Mouse (Mus musculus) hindbrain, embryonic 14.5 days (tissue): ENCODE measurements around the gene Dab1. TPM values are rescaled to one million over a fixed set of nuclear protein-coding genes. Genes with fewer than 3 reads are reported as not detected.

Source experiments
- ATAC-seq: fragments of 200-750 bp; cut with Nextera tagmentation; 2 replicates; pipeline ENCODE4 v1.8.0; 2017; ENCODE audit warnings: moderate number of reproducible peaks, mild to moderate bottlenecking, moderate TSS enrichment, moderate library complexity; ENCODE audit not compliant: low FRiP score
- DNase-seq: peaks from one replicate; pipeline ENCODE4 v3.0.0-alpha.2; 2015; ENCODE audit warnings: low spot score
- H3K27ac ChIP-seq: fragments of 300-500 bp; sonication (generic); 2 replicates; pipeline ENCODE4 v1.5.1; 2014; ENCODE audit warnings: mild to moderate bottlenecking, moderate library complexity
- H3K27me3 ChIP-seq: fragments of 300-500 bp; sonication (generic); 2 replicates; pipeline ENCODE4 v1.6.1; 2014; ENCODE audit warnings: mild to moderate bottlenecking, low read length, mixed read lengths; ENCODE audit not compliant: control insufficient read depth, insufficient read depth
- H3K36me3 ChIP-seq: fragments of 300-500 bp; sonication (generic); replicated peaks from 2 replicates; pipeline ENCODE4 v1.6.1; 2014; ENCODE audit not compliant: control insufficient read depth, insufficient read depth
- H3K4me1 ChIP-seq: fragments of 300-500 bp; sonication (generic); replicated peaks from 2 replicates; pipeline ENCODE4 v1.6.1; 2014; ENCODE audit warnings: antibody characterized with exemption, low read length, mixed read lengths; ENCODE audit not compliant: control insufficient read depth, insufficient read depth
- H3K4me2 ChIP-seq: fragments of 300-500 bp; sonication (generic); replicated peaks from 2 replicates; pipeline ENCODE4 v1.6.1; 2014; ENCODE audit warnings: mild to moderate bottlenecking, moderate library complexity
- H3K4me3 ChIP-seq: fragments of 300-500 bp; sonication (generic); replicated peaks from 2 replicates; pipeline ENCODE4 v1.5.1; 2014; ENCODE audit warnings: mild to moderate bottlenecking, low read length
- H3K9ac ChIP-seq: fragments of 300-500 bp; sonication (generic); 2 replicates; pipeline ENCODE4 v1.6.1; 2014
- H3K9me3 ChIP-seq: fragments of 300-500 bp; sonication (generic); 2 replicates; pipeline ENCODE4 v1.6.1; 2016; ENCODE audit warnings: low read length; ENCODE audit not compliant: control insufficient read depth
- WGBS: fragments of 180-500 bp; shearing (Covaris S2); extraction: QIAGEN DNeasy Blood & Tissue Kit; methylation state at CpG from one replicate; pipeline ENCODE4 v1.1.7; 2014; 5-methylcytosine and 5-hydroxymethylcytosine counted together
- polyA plus RNA-seq: library from polyadenylated mRNA; unstranded; fragments of >200 nt; fragmentation: Nextera tagmentation; extraction: Ambion mirVana; gene quantifications from 2 replicates; pipeline ENCODE4 v1.2.1, GENCODE M21; 2014

The Dab1 gene
- polyA plus RNA-seq, 1 experiment from 2014 or later: 62.9 TPM

DNA sequence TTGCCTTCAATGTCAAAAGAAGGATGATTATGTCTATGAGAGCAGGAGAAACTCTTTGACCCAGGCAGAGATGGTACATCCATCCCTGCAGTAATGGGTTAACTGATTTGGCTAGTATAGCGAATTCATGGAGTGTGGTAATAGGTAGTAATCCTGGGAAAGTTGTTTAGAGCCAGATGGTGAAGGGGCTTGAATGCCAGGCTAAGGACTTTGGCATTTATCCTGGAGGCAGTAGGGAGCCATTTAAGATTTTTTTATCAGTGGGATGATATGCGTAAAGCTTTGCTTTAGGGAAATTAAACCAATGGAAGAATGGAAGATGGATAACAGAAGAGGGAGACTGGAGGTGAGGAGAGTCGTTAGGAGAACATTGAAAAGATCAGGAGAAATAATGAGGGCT lies 669.2 kb downstream of the Dab1 start:
- no peak overlapping the region for H3K4me2 ChIP-seq
- WGBS: 65% methylated on average over 3 of the region's 3 CpGs
- H3K27me3 ChIP-seq: no peaks in the 10 kb centered on the region
- no peak overlapping the region for H3K9ac ChIP-seq
- H3K4me3 ChIP-seq: no peak overlapping the region
- ATAC-seq (no peak), DNase-seq (no peak)
- H3K36me3 ChIP-seq: no peaks in the 10 kb centered on the region
- no peaks in the 10 kb centered on the region for H3K9me3 ChIP-seq
- H3K4me1 ChIP-seq: no peaks in the 10 kb centered on the region
- H3K27ac ChIP-seq: no peak overlapping the region

DNA sequence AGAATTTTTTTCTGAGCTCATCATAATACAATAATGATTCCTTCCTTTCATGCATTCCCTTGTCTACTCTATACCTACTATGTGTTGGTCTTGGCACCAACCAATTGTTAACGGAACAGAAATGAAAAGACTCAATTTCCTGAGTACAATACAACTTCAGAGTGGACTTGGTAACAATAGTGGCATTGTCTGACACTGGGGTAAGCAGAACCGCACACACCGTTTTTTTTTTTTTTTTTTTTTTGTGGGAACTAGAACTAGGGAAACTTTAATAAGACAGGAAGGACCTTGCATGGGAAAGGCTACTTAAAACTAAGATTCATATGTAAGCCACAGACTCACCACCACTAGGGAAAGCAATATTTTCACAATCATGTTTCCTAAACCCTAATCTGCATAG lies 682.6 kb downstream of the Dab1 start:
- ATAC-seq (no peak), DNase-seq (no peak)
- no peak overlapping the region for H3K9ac ChIP-seq
- H3K4me1 ChIP-seq: no peaks in the 10 kb centered on the region
- H3K4me3 ChIP-seq: no peak overlapping the region
- WGBS: 55% methylated on average over 3 of the region's 3 CpGs
- H3K36me3 ChIP-seq: no peaks in the 10 kb centered on the region
- no peak overlapping the region for H3K4me2 ChIP-seq
- no peaks in the 10 kb centered on the region for H3K27me3 ChIP-seq
- H3K9me3 ChIP-seq: no peaks in the 10 kb centered on the region
- no peak overlapping the region for H3K27ac ChIP-seq

DNA sequence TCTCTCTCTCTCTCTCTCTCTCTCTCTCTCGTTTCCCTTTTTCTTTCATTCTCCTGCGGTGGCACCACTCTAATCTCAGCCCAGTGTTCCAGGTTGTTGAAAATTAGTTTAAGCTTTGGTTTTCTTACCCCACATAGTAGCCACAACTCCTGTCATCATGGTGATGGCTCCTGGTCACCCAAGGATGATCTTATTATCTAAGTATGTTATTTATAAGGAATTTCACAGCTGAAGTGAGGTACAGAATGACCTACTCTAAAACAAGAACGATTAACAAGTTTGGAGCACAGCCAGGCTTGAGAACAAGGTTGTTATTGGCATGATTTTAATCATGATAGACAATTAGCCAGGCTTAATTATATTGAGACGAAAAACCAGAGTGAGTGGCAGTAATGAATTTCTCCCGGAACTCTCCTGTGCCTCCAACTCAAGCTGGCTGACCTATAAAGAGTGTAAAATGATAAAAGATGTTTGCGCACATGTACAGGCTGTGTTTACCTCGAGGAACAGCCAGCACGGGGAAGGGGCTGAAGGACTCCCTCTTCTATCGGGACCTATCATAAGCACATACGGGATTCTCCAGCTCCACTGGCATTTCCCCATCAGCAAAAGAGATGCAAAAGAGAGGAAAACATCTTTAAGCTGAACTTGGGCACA lies 684.0 kb downstream of the Dab1 start:
- ATAC-seq (no peak), DNase-seq (peak; percentile 42)
- Histone ChIP-seq H3K9ac (no peak overlapping the region), H3K27me3 (no peaks in the 10 kb centered on the region), H3K4me2 (no peak overlapping the region), H3K4me1 (no peaks in the 10 kb centered on the region), H3K36me3 (no peaks in the 10 kb centered on the region), H3K27ac (no peak overlapping the region), H3K9me3 (no peaks in the 10 kb centered on the region), H3K4me3 (no peak overlapping the region)
- WGBS: 55% methylated on average over 10 of the region's 10 CpGs

DNA sequence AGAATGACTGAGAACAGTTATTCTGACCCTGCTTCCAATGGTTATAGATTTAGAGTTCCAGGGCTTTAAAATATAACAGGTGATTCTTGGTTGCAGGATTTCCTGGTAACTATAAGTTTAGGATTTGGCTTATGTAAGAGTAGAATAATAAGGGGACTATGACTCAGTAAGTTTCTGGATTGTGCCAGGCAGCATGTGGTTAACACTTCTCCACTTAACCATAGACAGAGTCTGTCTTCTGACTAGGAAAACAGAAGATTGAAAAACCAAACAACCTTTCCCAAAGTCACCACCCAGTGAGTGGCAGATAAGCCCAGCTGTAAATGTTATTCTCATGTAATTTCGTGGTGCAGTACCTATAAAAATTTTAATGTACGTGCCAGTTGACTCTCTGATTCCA lies 688.6 kb downstream of the Dab1 start:
- Histone ChIP-seq H3K9ac (no peak overlapping the region), H3K4me2 (no peak overlapping the region), H3K36me3 (no peaks in the 10 kb centered on the region), H3K27me3 (no peaks in the 10 kb centered on the region), H3K4me1 (no peaks in the 10 kb centered on the region), H3K27ac (no peak overlapping the region), H3K9me3 (no peaks in the 10 kb centered on the region), H3K4me3 (no peak overlapping the region)
- DNase-seq (no peak), ATAC-seq (no peak)
- 77% methylated on average over 2 of the region's 2 CpGs for WGBS

DNA sequence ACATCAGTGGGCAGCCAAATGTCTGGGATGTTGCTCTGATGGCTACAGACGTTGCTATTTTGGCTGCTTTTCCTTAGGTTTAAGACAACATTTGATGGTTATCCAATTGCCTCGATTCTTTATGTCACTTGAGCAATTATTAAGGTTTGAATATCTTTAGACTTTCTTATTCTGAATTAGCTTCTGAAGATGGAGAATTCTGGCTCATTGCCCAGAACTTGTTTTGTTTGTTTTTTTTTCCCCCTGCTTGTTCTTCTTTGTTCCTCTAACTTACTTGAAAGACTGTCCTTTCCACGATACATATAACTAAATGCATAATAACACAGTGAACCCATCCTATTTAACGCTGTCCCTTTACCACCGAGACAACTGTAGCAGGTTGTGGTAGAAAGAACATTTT lies 707.1 kb downstream of the Dab1 start:
- H3K4me1 ChIP-seq: no peaks in the 10 kb centered on the region
- no peaks in the 10 kb centered on the region for H3K36me3 ChIP-seq
- DNase-seq (no peak), ATAC-seq (no peak)
- no peak overlapping the region for H3K9ac ChIP-seq
- 57% methylated on average over 5 of the region's 5 CpGs for WGBS
- H3K27me3 ChIP-seq: no peaks in the 10 kb centered on the region
- no peak overlapping the region for H3K27ac ChIP-seq
- no peak overlapping the region for H3K4me3 ChIP-seq
- no peak overlapping the region for H3K4me2 ChIP-seq
- no peaks in the 10 kb centered on the region for H3K9me3 ChIP-seq

DNA sequence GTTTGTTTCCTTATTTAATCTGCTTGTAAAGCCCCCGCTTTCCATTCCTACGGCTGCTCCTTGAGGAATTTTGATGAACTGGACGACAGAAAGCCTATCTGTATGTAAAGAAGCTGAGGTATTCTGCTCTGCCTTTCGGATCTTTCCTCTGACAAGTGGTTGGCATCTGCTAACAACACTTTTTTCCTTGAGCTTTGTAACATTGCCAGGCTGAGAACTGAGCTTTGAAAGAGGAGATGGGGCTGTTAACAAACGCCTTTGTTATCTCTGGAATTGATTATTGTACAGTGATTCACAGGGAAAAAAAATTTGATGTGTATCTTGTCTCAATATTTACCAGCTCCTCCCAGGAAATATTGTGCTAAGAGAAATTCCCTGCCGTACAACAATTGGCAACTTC lies 712.7 kb downstream of the Dab1 start:
- ATAC-seq: no peak
- H3K27ac ChIP-seq: no peak overlapping the region
- WGBS: 58% methylated on average over 6 of the region's 6 CpGs

DNA sequence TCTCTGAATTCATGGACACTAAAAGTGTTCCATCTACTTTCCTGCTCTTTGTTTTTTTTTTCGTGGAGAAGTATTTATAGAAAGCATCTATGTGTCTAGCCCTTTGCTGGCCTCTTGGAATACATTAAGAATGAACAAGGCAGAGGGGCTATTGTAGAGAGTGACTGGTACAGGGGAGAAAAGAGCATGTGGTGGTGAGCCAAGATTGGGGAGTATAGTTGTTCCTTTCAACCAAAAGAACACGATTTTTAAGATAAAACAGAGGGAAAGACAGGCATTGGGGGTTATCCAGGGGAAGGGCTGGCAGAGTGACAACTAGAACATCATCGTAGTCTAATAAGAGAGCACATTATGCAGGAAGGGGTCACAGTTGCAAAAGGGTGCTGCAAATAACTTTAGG lies 713.2 kb downstream of the Dab1 start:
- H3K36me3 ChIP-seq: no peaks in the 10 kb centered on the region
- H3K9ac ChIP-seq: no peak overlapping the region
- no peak overlapping the region for H3K4me2 ChIP-seq
- H3K4me3 ChIP-seq: no peak overlapping the region
- no peak overlapping the region for H3K27ac ChIP-seq
- DNase-seq (no peak), ATAC-seq (no peak)
- WGBS: 44% methylated on average over 3 of the region's 3 CpGs
- no peaks in the 10 kb centered on the region for H3K9me3 ChIP-seq
- no peaks in the 10 kb centered on the region for H3K4me1 ChIP-seq
- H3K27me3 ChIP-seq: no peaks in the 10 kb centered on the region

More for the DNA sequence above, 712.7 kb downstream of the Dab1 start:
- Histone ChIP-seq H3K36me3 (no peaks in the 10 kb centered on the region), H3K9ac (no peak overlapping the region), H3K27me3 (no peaks in the 10 kb centered on the region), H3K4me3 (no peak overlapping the region), H3K4me2 (no peak overlapping the region), H3K9me3 (no peaks in the 10 kb centered on the region), H3K4me1 (no peaks in the 10 kb centered on the region)
- DNase-seq: no peak

DNA sequence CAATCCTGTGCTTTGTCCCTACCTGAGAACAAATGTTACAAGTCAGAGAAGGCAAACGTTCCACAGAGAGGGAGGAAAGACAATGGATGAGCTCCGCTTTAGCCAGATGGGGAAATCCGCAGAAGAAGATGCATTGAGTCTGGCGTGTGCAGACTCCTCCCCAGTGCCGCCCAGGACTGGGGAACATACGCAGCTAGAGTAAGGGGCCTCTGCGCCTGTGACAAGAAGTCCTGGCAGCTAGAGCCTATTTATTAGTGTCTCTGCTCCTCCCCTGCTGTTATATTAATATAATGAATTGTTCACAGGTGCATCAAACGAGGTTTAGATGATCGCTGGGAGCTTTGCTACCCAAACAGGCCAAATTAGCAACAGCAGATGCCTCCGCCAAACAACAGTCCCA lies 718.1 kb downstream of the Dab1 start:
- H3K9ac ChIP-seq: no peak overlapping the region
- H3K4me2 ChIP-seq: no peak overlapping the region
- DNase-seq: no peak
- ATAC-seq: 0 out of 2 replicates have a peak, but pooled peaks have one; percentile 34
- no peak overlapping the region for H3K27ac ChIP-seq
- no peaks in the 10 kb centered on the region for H3K36me3 ChIP-seq
- H3K4me3 ChIP-seq: no peak overlapping the region
- no peaks in the 10 kb centered on the region for H3K4me1 ChIP-seq
- 61% methylated on average over 10 of the region's 10 CpGs for WGBS
- no peaks in the 10 kb centered on the region for H3K9me3 ChIP-seq
- H3K27me3 ChIP-seq: no peaks in the 10 kb centered on the region

DNA sequence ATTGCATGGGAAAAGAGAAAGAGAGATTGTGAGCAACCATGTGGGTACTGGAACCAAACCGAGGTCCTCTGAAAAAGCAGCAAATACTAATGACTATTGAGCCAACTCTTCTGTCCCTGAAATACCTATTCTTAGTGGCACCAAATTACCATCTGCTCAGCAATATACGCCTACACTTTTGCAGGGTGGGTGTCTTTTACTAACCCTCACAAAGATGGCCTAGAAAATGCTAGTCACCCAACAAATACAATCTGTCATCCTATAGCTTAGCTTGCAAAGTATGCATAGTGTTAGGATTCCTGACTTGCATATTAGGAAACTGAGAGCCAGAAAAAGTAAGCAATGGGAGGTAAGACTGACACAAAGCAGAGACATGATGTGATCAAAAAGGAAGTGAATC lies 719.2 kb downstream of the Dab1 start:
- Histone ChIP-seq H3K4me3 (no peak overlapping the region), H3K36me3 (no peaks in the 10 kb centered on the region), H3K27ac (no peak overlapping the region), H3K4me1 (no peaks in the 10 kb centered on the region), H3K27me3 (no peaks in the 10 kb centered on the region), H3K9me3 (no peaks in the 10 kb centered on the region), H3K9ac (no peak overlapping the region), H3K4me2 (no peak overlapping the region)
- no peak for ATAC-seq
- no peak for DNase-seq
- WGBS: 91% methylated on average over 2 of the region's 2 CpGs

DNA sequence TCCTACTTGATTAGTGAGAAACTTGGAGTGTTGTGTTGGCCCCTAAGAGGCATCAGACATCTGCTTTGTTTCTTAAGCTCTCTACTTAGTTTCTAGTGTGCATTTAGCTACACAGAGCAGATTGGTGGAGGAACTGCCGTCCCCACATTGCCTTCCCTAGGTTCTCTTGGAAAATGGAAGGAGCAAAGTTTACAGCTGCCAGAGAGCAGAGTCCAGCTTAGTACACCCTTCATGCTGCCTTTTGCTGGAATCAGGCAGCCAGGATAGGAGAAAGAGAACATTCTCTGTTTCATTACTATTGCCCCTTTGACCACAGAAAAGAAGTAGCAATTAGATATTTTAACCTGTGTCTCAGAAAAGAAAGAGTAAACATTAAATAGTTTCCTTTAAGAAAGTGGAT lies 742.2 kb downstream of the Dab1 start:
- Histone ChIP-seq H3K4me3 (no peak overlapping the region), H3K9me3 (no peaks in the 10 kb centered on the region), H3K27ac (no peak overlapping the region), H3K4me1 (0 out of 2 replicates have a peak, but pooled peaks cover 3% of the 10 kb centered on the region), H3K9ac (no peak overlapping the region), H3K4me2 (no peak overlapping the region), H3K27me3 (0 out of 2 replicates have a peak, but pooled peaks cover 4% of the 10 kb centered on the region), H3K36me3 (no peaks in the 10 kb centered on the region)
- ATAC-seq (no peak), DNase-seq (no peak)
- WGBS: 81% methylated on average over 1 of the region's 1 CpGs
